23 mouse cellular contexts compared by ENCODE assay signal in genomic region chr4:124615406-124615960, GRCm38 (mm10). TPM values are rescaled to one million over a fixed set of nuclear protein-coding genes. Genes with fewer than 3 reads are reported as not detected.
DNase-seq lines count a peak whose midpoint lies in the region; ATAC-seq and TF ChIP-seq lines count a peak whose summit lies in the region.
"Had no signal": no experiment of that assay in that cellular context is flagged by ENCODE, and none has a peak within 500 bp of the region (broad histone marks: within the 10 kb centered on the region; RNA-seq: fewer than 3 reads in every experiment).

No protein-coding gene starts in this region.

- H3K4me3 ChIP-seq in forebrain, embryonic 12.5 days (replicated peaks), result no peak overlapping the region
- H3K4me3 ChIP-seq in forebrain, postnatal 0 days (ENCODE audit: low read depth, low read length), result no peak overlapping the region
- H3K4me3 ChIP-seq in neural tube, embryonic 11.5 days (ENCODE audit: low read depth, low read length), result no peak overlapping the region
- H3K4me3 ChIP-seq in midbrain, embryonic 13.5 days (replicated peaks), result no peak overlapping the region
- H3K4me3 ChIP-seq: embryonic facial prominence, embryonic 15.5 days; heart, embryonic 15.5 days; liver, embryonic 15.5 days had no signal

- no peak for DNase-seq in forebrain, postnatal 0 days
- DNase-seq in neural tube, embryonic 11.5 days (ENCODE audit: low spot score), result peak; percentile 35
- no peak for DNase-seq in neural tube, embryonic 10.5 days (ENCODE audit: extremely low spot score, low spot score)
- DNase-seq in layer of hippocampus, postnatal 14 days (ENCODE audit: low spot score in 2 of 2), result no peak
- DNase-seq in frontal cortex, postnatal 14 days (ENCODE audit: low spot score in 2 of 2), result no peak
- DNase-seq: cerebellum, adult 9-11 months; gastrocnemius, postnatal 10 days; heart, adult 18-20 months; kidney, adult 18-20 months had no signal

- no peaks in the 10 kb centered on the region for H3K9me3 ChIP-seq in forebrain, embryonic 12.5 days
- no peaks in the 10 kb centered on the region for H3K9me3 ChIP-seq in forebrain, postnatal 0 days (ENCODE audit: low read length)
- no peaks in the 10 kb centered on the region for H3K9me3 ChIP-seq in neural tube, embryonic 11.5 days (ENCODE audit: control insufficient read depth, low read length)
- H3K9me3 ChIP-seq in midbrain, embryonic 13.5 days, result no peaks in the 10 kb centered on the region
- H3K9me3 ChIP-seq: embryonic facial prominence, embryonic 15.5 days; G1E; heart, embryonic 15.5 days; liver, embryonic 15.5 days had no signal

- ATAC-seq in forebrain, embryonic 12.5 days (ENCODE audit: low FRiP score), result no peak
- ATAC-seq in forebrain, postnatal 0 days, result no peak
- ATAC-seq in neural tube, embryonic 11.5 days (ENCODE audit: insufficient read depth, low FRiP score, low TSS enrichment), result peak; percentile 61; the same call in 1 of the 2 replicates
- 0 out of 2 replicates have a peak, but pooled peaks have one; percentile 7 for ATAC-seq in midbrain, embryonic 13.5 days
- no peak for ATAC-seq in megakaryocyte progenitor cell, adult 5-6 weeks (replicated peaks; ENCODE audit: poor library complexity)
- ATAC-seq: CD4-positive, CD25-positive, alpha-beta regulatory T cell, adult 4 months; lung, postnatal 0 days had no signal

- no peaks in the 10 kb centered on the region for H3K36me3 ChIP-seq in forebrain, embryonic 12.5 days (replicated peaks)
- H3K36me3 ChIP-seq in forebrain, postnatal 0 days (ENCODE audit: insufficient read depth), result no peaks in the 10 kb centered on the region
- H3K36me3 ChIP-seq in neural tube, embryonic 11.5 days (ENCODE audit: control insufficient read depth, insufficient read depth, low read length), result no peaks in the 10 kb centered on the region
- no peaks in the 10 kb centered on the region for H3K36me3 ChIP-seq in midbrain, embryonic 13.5 days
- H3K36me3 ChIP-seq: embryonic facial prominence, embryonic 15.5 days; G1E; heart, embryonic 15.5 days; liver, embryonic 15.5 days had no signal

- H3K27ac ChIP-seq in forebrain, embryonic 12.5 days, result peak overlapping the region; percentile 62; the same call in 1 of the 2 replicates
- H3K27ac ChIP-seq in forebrain, postnatal 0 days (ENCODE audit: low read depth, low read length), result no peak overlapping the region
- H3K27ac ChIP-seq in neural tube, embryonic 11.5 days (ENCODE audit: low read depth, low read length), result peak overlapping the region; percentile 24
- H3K27ac ChIP-seq in midbrain, embryonic 13.5 days, result peak overlapping the region; percentile 79
- H3K27ac ChIP-seq: embryonic facial prominence, embryonic 15.5 days; heart, embryonic 15.5 days; liver, embryonic 15.5 days had no signal

- WGBS in forebrain, embryonic 12.5 days, result 50% methylated on average over 14 of the region's 14 CpGs
- 27% methylated on average over 14 of the region's 14 CpGs for WGBS in forebrain, postnatal 0 days
- 23% methylated on average over 14 of the region's 14 CpGs for WGBS in neural tube, embryonic 11.5 days
- 44% methylated on average over 14 of the region's 14 CpGs for WGBS in midbrain, embryonic 13.5 days

- H3K4me1 ChIP-seq in forebrain, embryonic 12.5 days, result peaks cover 33% of the 10 kb centered on the region
- no peaks in the 10 kb centered on the region for H3K4me1 ChIP-seq in forebrain, postnatal 0 days (ENCODE audit: insufficient read depth)
- peaks cover 24% of the 10 kb centered on the region for H3K4me1 ChIP-seq in neural tube, embryonic 11.5 days (ENCODE audit: control insufficient read depth, insufficient read depth, low read length)
- peaks cover 54% of the 10 kb centered on the region for H3K4me1 ChIP-seq in midbrain, embryonic 13.5 days (replicated peaks)

- peaks cover 35% of the 10 kb centered on the region for H3K27me3 ChIP-seq in forebrain, embryonic 12.5 days
- H3K27me3 ChIP-seq in forebrain, postnatal 0 days (ENCODE audit: insufficient read depth, low read length), result no peaks in the 10 kb centered on the region
- no peaks in the 10 kb centered on the region for H3K27me3 ChIP-seq in neural tube, embryonic 11.5 days (ENCODE audit: control insufficient read depth, insufficient read depth, low read length)
- peaks cover 11% of the 10 kb centered on the region for H3K27me3 ChIP-seq in midbrain, embryonic 13.5 days
- H3K27me3 ChIP-seq: embryonic facial prominence, embryonic 15.5 days had no signal

- H3K4me2 ChIP-seq in forebrain, embryonic 12.5 days, result no peak overlapping the region
- H3K4me2 ChIP-seq in forebrain, postnatal 0 days (ENCODE audit: low read depth), result no peak overlapping the region
- H3K4me2 ChIP-seq in neural tube, embryonic 11.5 days (ENCODE audit: low read depth), result peak overlapping the region; percentile 14; the same call in 1 of the 2 replicates
- no peak overlapping the region for H3K4me2 ChIP-seq in midbrain, embryonic 13.5 days (replicated peaks)
- H3K4me2 ChIP-seq: embryonic facial prominence, embryonic 15.5 days; heart, embryonic 15.5 days; liver, embryonic 15.5 days had no signal

- H3K9ac ChIP-seq in forebrain, embryonic 12.5 days, result no peak overlapping the region
- H3K9ac ChIP-seq in forebrain, postnatal 0 days, result no peak overlapping the region
- H3K9ac ChIP-seq in neural tube, embryonic 11.5 days (ENCODE audit: low read length), result no peak overlapping the region
- H3K9ac ChIP-seq in midbrain, embryonic 13.5 days (replicated peaks), result no peak overlapping the region
- H3K9ac ChIP-seq: embryonic facial prominence, embryonic 15.5 days; heart, embryonic 15.5 days; liver, embryonic 15.5 days had no signal

- no peak for TF ChIP-seq CTCF in forebrain, postnatal 0 days (IDR thresholded peaks at IDR 0.05; ENCODE audit: low read depth)

RNA-seq across cellular contexts. Expression of gene 3100002H09Rik, which starts 4.9 kb away (rescaled TPM):
- polyA plus RNA-seq in forebrain, embryonic 12.5 days (2016; fragmentation: Nextera tagmentation; extraction: Ambion mirVana), result 0.47 and 0.74 TPM in 2 replicates
- 0.23 TPM in 1 of 2 replicates, not detected in the other for total RNA-seq in forebrain, postnatal 0 days (2014; rRNA removed)
- polyA plus RNA-seq in forebrain, postnatal 0 days (2015; fragmentation: Nextera tagmentation; extraction: Ambion mirVana), result 0.18 TPM in 1 of 2 replicates, not detected in the other
- polyA plus RNA-seq in neural tube, embryonic 11.5 days (2014; fragmentation: Nextera tagmentation; extraction: Ambion mirVana), result 0.54 and 0.57 TPM in 2 replicates
- 0.79 and 1.1 TPM in 2 replicates for polyA plus RNA-seq in midbrain, embryonic 13.5 days (2015; fragmentation: Nextera tagmentation; extraction: Ambion mirVana)
- total RNA-seq in megakaryocyte progenitor cell, adult 5-6 weeks (2015), result not detected in 2 replicates
- not detected in 2 replicates for total RNA-seq in megakaryocyte progenitor cell, adult 5-6 weeks (2017)
- under 1 TPM; 0.45 to 0.92 TPM for total RNA-seq in layer of hippocampus, postnatal 14 days (2021)
- total RNA-seq: adrenal gland, postnatal 4 days; gastrocnemius, postnatal 10 days; heart, adult 18-20 months; hematopoietic stem cell, adult 5-6 weeks; megakaryocyte, adult 5-6 weeks had no signal
- polyA plus RNA-seq: CD4-positive, CD25-positive, alpha-beta regulatory T cell, adult 4 months; G1E; large intestine, adult 2 months; limb, embryonic 11.5 days; liver, embryonic 15.5 days; lung, postnatal 0 days had no signal

RNA-seq across cellular contexts. Expression of gene Pou3f1, which starts 41.1 kb away (rescaled TPM):
- polyA plus RNA-seq in forebrain, embryonic 12.5 days (2016; fragmentation: Nextera tagmentation; extraction: Ambion mirVana), result 16.0 and 21.6 TPM in 2 replicates
- total RNA-seq in forebrain, postnatal 0 days (2014; rRNA removed), result 19.7 and 30.5 TPM in 2 replicates
- polyA plus RNA-seq in forebrain, postnatal 0 days (2015; fragmentation: Nextera tagmentation; extraction: Ambion mirVana), result 20.2 and 31.1 TPM in 2 replicates
- polyA plus RNA-seq in neural tube, embryonic 11.5 days (2014; fragmentation: Nextera tagmentation; extraction: Ambion mirVana), result 17.0 and 17.1 TPM in 2 replicates
- polyA plus RNA-seq in midbrain, embryonic 13.5 days (2015; fragmentation: Nextera tagmentation; extraction: Ambion mirVana), result 14.2 and 19.3 TPM in 2 replicates
- 0.05 TPM in 1 of 2 replicates, not detected in the other for total RNA-seq in megakaryocyte progenitor cell, adult 5-6 weeks (2015)
- not detected in 2 replicates for total RNA-seq in megakaryocyte progenitor cell, adult 5-6 weeks (2017)
- 10 to 100 TPM; 33.0 to 41.2 TPM for total RNA-seq in layer of hippocampus, postnatal 14 days (2021)
- total RNA-seq: hematopoietic stem cell, adult 5-6 weeks; megakaryocyte, adult 5-6 weeks had no signal
- polyA plus RNA-seq: CD4-positive, CD25-positive, alpha-beta regulatory T cell, adult 4 months; G1E; liver, embryonic 15.5 days had no signal

Comparison
In these comparisons a context has a peak if more than half of its experiments do, and no peak if none do; other contexts are left out.
1. ATAC-seq: peak in neural tube, embryonic 11.5 days (single experiment) and midbrain, embryonic 13.5 days (single experiment); none in forebrain, embryonic 12.5 days (single experiment), forebrain, postnatal 0 days (single experiment) and megakaryocyte progenitor cell, adult 5-6 weeks (single experiment).